Mouse (Mus musculus): ENCODE measurements at regions not wholly inside any gene's neighbourhood (a gene's known extent, or its start where the extent isn't known, plus 50 kb on each side); places are given as distances from the start of the nearest gene placed in this dataset.
"Not testable (repeated sequence)": the region's sequence is repeated elsewhere in the genome, so short reads cannot be mapped to it uniquely, and the experiment has no call there.

- not testable (repeated sequence) for DNase-seq (ENCODE audit: low spot score in 2 of 2)
Measured at GRCm38 (mm10) chr13:13888847-13889246, 65.4 kb upstream of the B3galnt2 start.

DNA sequence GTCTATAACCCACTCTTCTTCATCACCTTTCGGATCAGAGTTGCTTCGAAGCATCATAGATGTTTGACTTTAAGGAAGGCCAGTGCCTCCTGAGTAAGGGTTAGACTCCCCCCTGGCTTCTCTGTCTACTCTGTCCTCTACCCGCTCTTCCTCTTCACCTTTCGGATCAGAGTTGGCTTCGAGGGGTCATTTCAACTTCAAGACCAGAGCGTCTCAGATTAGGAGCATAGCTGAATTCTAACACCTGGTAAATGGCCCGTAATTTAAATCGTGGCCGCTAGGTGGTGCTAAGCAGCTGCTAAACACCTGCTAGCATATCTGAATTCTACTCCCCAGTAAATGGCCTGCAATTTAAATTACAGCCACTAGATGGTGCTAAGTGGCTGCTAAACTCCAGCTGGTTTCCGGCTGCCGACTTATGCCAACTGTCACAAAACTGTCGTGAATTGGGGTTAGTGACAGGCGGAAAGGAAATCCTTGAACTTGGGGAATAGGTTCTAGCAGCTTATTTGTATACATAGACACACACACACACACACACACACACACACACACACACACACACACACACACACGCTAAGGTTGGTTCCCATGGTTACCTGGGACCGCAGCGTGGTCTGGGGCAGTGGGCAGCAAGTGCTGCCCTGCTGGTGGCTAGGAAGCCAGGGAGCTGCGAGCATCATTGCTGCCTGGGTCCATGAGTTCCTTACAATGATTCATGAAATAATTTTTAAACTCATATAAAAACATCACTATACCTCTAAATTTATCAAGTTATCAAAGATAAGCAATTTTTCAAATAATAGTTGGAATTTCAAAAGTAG, 64.8 kb upstream of the B3galnt2 start:
- DNase-seq (ENCODE audit: low spot score in 2 of 2) = peak; percentile 93 to 99

- not testable (repeated sequence) for DNase-seq (ENCODE audit: low spot score in 2 of 2)
Measured at GRCm38 (mm10) chr13:13902186-13902585, 52.1 kb upstream of the B3galnt2 start.
